Mouse (Mus musculus): ENCODE results near the gene Arhgap15.

Arhgap15 gene

DNA sequence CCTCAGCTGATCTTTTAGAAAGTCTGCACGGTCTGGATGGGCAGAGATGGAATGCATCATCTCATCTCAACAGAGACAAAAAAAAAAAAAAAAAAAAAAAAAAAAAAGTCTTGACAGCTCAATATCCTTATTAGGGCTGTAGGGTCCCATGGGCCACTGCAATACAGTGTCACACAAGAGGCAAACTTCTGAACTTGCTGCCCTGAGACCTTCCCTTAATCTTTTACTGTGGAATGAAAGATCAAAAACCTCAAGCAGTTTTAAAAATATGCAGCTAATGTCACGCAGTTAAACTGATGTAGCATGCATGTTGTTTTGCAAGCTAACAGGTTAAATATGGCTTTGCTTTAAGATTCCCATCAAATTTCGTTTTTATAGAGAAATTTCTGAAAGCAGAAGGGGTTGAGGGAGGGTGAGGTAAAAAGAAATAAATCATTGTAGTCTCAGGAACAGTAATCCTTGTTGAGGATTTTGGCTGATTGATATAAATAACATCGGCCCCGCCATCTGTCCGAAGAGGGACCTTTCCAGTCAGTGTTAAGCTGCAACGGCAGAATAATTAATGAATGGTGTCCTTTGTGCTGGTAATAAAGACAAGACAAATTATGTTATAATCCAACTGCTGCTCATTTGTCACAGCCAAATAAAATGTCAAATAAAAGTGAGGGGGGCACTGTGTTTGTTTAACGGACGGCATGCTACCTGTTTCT lies 555.8 kb downstream of the Arhgap15 start:
- no peak for DNase-seq (ENCODE audit: low read depth, low spot score)

DNA sequence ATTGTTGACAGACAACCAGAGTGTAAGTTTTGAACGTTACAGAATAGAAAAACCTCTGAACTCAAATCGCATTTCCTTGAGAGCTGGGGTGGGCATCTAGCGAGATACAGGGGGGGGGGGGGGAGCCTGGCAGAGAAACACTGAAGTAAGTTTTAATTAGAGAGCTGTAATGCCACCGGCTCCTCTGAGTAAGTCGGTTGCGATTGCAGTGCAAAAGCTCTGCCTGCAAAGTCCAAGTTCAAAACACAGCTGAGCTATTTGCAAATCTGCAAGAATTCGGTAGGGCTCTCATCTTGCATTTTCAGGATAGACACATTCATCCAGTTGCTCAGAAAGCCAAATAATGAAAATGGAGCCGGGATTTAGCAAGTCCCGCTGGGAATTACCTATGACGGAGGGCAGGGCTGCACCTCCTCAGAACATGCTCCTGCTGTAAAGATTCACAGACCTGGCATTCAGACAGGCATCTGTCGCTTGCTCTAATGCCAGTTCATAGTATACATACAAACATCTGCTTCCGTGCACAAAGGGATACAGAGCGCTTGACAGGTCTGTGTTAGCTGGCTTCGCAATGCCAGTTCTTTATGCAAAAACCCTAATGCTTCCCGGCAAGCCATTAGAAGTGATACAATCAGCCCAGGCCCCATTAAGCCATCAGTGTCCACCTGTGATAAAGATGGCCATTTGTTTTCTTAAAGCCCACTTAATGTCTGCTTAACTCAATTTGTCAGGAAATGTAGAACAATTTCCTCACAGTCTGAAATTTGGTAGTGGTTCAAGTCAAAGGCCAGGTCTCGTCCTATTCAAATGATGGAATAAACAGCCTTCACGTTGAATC lies 556.6 kb downstream of the Arhgap15 start:
- DNase-seq (ENCODE audit: low read depth, low spot score), result no peak

DNA sequence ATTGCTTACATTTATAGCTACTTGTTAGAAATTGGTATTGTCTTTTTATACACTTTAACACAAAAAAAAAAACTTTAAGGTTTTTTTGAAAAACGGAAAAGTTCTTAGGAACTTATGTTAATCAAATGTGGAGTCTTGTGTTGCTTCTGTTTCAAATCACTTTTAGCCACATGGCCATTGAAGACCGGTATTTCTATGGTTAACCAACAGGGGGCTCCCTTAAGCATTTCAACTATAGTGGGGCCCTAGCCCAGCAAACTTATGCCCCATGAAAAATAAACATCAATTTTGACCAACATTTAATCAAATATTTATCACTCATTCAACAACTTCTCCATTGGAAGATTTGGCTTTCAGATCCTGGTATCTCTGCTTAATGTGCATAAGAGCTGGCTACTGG lies 557.5 kb downstream of the Arhgap15 start:
- DNase-seq (ENCODE audit: low read depth, low spot score), result peak; percentile 31

DNA sequence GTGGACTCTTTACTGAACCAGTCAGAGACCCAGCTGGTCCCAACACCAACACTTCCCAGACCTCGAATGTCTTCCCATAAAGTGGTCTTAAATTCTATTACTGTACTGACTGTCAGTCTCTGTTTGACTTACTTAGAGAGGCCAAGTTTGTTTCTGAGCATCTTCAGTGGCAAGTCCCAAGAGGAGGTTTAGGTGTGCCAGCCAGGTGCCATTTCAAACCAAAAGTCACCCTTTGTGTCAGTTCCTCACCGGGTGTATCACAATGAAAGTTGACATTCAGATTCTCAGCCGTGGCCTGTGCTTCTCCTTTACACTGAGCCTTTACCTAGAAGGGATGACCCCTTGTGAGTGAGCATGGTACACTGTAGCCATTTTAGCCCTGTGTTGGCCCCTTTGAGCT lies 560.5 kb downstream of the Arhgap15 start:
- DNase-seq (ENCODE audit: low read depth, low spot score), result peak; percentile 27

DNA sequence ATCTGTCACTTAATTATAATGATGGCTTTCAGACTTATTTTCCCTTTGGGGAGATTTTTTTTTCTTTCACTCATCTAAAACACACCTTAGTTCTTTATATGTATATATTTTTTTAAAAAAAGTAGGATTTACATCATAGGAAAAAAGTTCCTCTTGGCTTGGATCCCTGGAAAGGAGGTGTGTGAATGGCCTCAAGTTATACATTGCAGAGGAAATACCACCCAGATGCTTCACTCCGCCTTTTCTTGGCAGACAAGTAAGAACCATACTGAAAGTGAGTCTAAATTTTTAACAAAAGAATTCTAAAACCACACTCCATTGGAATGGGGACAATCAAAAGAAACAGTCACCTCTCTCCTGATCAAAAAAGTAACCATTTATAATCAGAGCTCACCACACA lies 560.9 kb downstream of the Arhgap15 start:
- DNase-seq (ENCODE audit: low read depth, low spot score), result no peak

DNA sequence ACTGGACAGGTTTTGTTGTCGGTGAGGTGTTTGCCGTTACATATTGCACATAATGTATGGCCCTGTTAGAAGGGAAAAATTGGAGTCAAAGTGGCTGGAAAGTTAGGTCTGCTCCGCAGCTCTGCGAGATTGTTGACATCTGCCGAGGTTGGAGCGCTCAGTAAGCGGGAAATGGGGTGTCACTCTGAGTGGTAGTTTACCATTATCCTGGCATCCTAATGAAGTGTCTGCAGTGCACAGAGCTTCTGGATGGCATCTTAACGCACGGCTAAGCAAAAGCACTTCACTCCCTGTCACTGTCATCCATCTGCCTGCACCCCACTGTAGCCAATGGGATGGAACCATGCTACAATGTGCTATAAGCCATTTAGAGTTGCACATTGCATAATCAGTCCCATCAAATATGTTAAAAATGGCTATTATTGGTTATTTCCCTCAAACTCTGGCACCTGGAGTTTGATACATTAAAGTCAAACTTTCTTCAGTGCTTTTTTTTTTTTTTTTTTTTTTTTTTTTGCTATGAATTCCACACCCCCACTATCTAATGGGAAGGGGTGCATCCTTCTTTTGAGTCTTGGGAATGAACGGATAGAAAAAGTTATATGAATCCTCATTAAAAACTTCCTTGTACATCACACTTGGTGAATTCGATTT lies 561.6 kb downstream of the Arhgap15 start:
- no peak for DNase-seq (ENCODE audit: low read depth, low spot score)

DNA sequence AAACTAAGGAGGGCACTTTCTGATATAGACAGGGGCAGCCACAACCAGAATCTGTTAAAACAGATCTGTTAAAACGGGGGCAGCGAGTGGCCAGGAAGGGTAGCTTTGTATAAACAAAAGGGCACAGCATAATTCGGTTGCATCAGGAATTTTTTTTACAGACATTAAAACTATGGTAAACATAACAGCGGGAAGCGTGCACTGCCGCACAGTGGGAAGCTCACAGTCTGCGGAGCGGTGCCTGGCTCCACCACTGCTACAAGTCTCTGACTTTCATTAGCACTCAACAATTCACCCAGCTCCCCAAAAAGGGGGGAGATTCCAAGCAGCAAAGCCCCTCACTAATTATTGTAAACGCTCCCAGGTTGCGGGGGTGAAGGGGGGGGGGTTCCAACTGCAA lies 562.6 kb downstream of the Arhgap15 start:
- DNase-seq (ENCODE audit: low read depth, low spot score), result no peak

DNA sequence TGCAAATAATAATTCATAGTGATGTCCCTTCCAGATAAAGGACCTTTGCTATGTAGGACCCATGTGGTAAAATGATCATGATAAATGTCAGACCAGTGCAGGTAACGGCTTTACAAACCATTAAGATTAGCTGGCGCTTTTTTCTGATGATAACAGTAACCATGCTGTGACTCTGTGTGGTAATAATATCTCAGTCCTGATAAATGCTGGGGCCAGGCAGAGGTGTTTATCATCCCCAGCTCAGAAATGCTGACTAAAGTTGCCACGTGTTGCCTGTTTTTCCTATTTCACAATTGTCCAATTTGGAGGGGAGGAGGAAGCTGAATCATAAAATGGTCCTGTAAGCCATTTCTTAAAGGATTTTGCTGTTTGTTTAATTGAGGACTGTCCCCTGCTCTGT lies 564.9 kb downstream of the Arhgap15 start:
- DNase-seq (ENCODE audit: low read depth, low spot score), result no peak

DNA sequence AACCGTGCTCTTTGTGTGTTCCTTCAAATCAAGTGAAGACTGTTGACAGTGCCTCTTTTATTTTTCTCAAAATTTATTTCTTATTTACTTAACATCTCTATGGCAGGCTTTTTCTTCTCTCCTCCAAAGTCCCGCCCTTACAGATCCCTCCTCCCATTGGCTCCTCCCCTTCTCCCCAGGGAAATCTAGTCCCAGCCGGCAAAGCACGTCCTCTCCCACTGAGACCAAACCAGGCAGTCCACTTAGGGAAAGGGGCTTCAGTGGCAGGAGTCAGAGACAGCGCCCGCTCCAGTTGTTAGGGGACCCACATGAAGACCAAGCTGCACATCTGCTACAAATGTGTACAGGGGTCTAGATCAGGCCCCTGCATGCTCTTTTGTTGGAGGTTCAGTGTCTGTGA lies 569.8 kb downstream of the Arhgap15 start:
- DNase-seq (ENCODE audit: low read depth, low spot score), result no peak

DNA sequence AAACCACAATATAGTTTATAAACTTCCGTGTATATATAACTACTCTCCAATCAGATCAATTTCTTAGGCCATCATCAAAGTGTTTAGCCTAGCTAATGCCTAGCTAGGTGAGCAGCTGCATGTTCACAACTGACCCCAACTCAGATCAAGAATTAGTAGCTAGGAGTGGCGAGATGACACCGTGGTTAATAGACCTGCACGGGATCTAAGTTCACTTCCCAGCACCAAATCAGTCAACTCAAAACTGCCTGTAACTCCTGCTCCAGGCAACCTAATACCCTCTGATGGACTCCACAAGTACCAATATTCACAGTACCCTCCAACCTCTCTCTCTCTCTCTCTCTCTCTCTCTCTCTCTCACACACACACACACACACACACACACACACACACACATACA lies 570.9 kb downstream of the Arhgap15 start:
- DNase-seq (ENCODE audit: low read depth, low spot score), result no peak

DNA sequence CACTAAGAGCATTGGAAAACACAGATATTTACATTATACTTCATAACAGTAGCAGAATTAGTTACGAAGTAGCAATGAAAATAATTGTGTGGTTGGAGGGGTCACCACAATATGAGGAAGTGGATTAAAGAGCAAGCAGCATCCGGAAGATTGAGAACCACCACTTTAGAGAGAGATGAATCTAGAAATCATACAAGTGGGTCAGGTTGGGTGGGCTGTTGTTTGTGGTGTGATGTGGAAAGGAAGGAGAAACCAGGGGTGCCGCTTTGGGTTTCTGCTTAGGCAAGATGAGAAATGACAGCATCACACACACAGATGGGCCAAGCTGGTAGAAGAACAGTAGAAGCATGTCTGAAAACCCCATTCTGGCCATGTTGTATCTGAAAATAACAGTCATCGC lies 575.2 kb downstream of the Arhgap15 start:
- DNase-seq (ENCODE audit: low read depth, low spot score), result no peak

DNA sequence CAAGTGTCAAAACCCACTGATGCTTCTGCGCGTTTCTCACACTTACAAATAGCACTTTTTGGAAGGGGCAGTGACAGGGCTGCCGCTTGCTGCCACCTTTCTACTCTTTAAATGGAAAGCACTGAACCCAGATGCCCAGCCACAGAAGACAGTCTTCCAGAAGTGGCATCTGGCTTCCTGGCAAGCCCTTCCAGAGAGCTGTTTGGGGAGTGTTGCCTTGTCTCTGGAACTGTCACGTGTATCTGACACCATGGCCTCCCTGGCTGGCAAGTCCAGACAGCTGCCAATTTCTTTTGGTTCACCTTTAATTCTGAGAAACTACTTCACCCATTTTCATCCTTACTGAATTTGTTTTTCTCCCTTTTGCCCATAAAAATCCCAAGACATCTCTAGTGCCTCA lies 584.7 kb downstream of the Arhgap15 start:
- no peak for DNase-seq (ENCODE audit: low read depth, low spot score)

DNA sequence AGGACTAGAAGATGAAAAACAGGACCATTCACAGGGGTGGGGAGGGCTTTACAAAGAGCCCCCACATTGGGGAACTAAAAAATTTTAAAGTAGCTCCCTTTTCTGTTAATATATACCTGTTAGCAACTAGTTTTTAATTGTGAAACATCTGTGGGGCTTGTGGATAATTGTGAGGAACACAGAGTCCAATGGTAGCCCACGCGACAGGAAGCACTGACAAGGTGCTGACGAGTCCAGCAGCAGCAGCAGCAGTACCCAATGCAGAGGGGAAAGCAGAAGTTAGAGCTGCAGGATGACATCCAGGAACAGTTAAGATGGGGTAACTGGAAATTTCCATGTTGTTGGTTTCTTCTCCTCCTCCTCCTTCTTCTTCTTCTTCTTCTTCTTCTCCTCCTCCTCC lies 585.4 kb downstream of the Arhgap15 start:
- DNase-seq (ENCODE audit: low read depth, low spot score), result no peak

DNA sequence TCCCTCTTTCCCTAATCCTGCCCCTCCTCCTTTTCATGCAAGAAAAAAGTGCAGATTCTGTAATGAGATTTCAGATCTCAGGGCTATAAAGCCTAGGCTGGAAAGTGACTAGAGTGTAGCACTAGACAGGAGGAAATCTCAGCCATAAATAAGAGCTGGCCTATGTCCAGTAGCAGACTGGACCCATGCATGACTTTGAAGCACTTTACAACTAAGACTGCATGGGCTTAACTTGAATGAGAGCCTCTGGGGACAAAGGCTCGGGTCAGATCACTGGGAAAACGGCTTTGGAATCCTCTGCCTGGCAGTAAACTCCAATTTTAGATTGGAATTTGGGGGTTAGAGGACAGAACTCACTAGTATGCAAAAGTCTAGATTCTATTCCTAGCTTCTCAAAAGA lies 585.9 kb downstream of the Arhgap15 start:
- no peak for DNase-seq (ENCODE audit: low read depth, low spot score)

DNA sequence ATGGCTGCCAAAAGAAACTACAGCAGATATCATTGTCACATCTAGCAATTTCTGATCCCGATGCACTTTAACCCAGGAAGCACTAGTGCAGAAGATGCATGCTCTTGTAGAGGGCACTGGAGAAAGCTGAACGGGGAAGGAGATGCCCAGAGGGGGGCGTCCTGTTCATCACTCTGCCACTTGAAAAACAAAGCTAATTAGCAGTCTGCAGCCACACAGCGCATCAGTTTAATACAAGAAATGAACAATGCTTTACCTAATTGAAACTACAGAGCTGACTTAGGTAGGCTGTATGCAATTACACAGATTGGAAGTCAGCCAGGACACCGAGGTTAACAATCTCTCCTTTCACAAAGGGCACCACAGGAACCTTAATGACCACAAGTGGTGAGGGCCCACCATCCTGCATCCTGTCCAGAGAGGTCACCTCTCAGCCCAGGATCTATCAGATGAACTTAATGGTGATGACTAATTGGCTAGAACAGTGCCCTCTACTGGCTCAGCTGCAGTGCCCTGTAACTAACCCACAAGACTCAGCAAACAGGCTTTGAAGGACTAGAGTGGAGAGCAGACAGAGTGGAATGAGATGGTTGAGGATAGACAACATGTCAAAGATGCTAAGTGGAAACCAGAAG lies 588.2 kb downstream of the Arhgap15 start:
- DNase-seq (ENCODE audit: low read depth, low spot score), result peak; percentile 36

DNA sequence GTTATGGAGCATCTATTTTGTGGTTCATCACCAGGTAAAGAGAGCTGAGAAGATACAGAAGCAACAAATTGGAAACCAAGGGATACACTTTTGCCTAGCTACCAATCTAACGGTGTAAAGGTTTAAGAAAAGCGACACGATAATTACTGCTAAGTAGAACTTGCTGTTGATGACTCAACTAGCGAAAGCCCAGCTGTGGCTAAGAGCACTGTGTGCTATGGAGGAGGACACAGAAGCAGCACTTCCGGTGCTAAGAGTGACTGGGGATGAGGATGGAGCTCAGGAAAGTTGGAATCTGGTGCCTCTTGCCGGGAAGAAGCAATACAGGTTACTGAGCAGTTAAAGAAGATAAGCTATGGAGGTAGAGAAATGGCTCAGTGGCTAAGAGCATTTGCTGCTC lies 589.8 kb downstream of the Arhgap15 start:
- DNase-seq (ENCODE audit: low read depth, low spot score), result no peak

DNA sequence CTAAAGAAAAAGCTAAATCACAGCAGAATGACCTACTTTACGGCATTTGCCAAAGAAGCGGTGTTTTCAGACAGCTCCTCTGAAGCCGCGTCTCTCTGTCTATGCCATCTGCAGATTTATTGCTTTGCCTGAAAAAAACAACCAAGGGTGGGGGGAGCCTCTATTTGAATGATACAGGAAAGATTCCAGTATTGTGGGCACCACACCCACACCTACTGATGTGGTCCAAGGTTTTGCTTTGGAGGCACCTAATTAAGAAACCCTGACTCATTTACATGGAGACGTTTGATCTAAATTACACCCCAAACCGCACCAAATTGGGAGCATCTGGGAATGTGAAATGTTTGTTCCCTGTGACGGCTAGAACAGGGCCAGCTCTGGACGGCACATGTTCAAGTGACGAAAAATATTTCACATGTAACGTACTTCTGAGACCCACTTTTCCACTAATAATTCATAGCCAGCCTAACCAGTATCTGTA lies 592.5 kb downstream of the Arhgap15 start:
- no peak for DNase-seq (ENCODE audit: low read depth, low spot score)

DNA sequence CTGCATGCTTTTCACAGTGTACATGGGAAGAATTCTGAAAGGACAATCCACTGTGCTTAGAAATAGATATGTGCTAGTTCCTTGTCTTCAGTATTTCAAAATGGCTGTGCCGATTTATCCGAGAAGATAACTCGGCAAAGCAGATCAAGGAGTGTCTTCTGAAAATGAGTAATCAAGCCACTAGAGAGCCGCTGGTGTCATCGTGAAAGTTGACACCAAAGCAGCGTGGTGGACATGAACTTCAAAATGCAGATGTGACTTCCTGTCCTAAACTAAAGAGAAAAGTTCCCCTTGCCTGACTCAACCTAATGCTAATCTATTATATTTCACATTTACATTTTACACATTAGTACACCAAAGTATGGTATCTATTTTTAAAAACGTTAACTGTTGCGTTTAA lies 596.2 kb downstream of the Arhgap15 start:
- peak; percentile 66 for DNase-seq (ENCODE audit: low read depth, low spot score)

DNA sequence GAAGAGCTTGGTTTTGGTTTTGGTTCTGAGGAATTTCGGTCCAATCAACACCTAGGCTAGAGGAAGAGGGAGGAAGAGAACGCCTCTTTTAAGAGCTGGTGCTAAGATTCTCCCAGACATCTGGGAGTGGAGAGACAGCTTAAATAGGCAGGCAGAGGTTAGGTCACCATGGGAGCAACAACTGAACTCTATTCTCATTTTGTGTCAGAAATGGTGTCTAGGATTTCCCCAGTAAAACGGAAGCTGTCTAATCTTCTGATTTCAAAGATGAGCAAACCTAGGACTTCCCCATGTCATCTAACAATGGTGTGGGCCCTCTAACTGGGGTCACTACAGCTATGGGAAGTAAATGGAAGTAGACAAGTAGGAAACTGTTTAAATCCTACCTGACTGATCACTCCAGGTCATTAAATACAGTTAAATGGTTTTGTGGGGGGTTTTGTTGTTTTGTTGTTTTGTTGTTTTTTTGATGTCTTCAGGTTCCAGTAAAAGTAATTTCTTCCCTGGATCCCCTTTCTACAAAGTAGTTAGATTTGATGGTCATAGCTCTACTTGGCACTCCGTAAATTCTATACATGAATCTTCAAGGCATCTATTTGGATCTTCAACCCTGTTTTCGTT lies 596.8 kb downstream of the Arhgap15 start:
- DNase-seq (ENCODE audit: low read depth, low spot score), result peak; percentile 68

DNA sequence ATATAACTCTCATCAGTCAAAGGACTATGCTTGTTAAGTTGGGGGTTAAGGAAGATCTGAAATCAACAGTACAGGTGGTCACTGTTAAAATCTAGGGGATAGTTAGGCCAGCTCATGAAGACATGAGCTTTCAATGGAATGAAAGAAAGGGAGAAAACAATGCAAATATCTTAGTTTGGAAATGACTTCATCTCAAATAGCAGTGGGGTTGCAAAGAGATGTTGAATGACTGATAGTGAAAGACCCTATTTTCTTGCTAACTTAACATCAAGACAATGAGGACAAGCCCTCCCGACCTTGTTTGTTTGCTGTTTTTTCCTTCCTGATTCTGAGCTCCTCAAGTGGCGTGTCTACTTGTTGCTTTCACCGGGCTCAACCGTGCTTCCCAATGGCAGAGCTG lies 597.6 kb downstream of the Arhgap15 start:
- no peak for DNase-seq (ENCODE audit: low read depth, low spot score)

DNA sequence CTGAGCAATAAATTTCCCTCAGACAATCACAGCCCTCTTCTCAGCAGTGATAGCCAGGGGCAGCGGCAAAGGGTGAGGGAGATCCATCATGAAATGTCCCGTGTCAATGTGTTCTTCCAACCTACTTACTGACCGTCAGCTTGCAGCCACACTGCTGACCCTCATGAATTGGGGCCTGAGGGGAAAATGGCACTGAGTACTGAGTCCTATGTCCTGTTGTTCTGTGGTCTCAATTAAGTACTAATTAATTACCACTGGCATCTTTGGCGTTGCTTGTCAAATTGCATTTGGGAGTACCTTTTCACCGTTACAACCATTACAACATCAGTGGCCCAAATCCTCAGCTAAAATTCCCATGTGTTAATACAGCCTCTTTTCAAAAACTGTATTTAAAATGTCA lies 599.2 kb downstream of the Arhgap15 start:
- DNase-seq (ENCODE audit: low read depth, low spot score), result no peak

DNA sequence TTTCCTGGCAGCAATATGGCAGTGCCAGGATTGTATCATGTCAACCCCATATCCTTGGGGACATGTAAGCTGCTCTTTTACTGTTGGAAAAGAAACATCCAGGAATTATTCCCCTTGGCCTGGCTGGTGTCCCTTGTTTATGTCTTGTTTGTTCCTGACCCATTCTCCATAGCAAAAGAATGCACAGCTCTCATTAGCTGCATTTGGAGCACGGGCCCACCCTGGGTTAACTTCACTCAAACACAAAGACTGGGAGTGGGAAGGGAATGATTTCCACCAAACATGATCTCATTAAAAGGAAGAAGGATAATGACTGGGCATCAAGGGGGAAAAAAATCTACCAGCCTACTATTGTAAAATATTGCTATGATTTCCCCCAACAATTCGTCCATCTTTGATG lies 600.5 kb downstream of the Arhgap15 start:
- DNase-seq (ENCODE audit: low read depth, low spot score), result no peak
